Mouse (Mus musculus): ENCODE measurements around the gene Gabra3. TPM values are rescaled to one million over a fixed set of nuclear protein-coding genes. Genes with fewer than 3 reads are reported as not detected.

Gene Gabra3
- polyA plus RNA-seq, 1 experiment from 2014 or later, result 0.07 TPM

- ATAC-seq (no peak), DNase-seq (no peak)
- Histone ChIP-seq H3K9ac (replicated peaks) (no peak overlapping the region), H3K4me2 (ENCODE audit: low read depth, low read length) (no peak overlapping the region), H3K27ac (ENCODE audit: low read depth) (no peak overlapping the region), H3K9me3 (ENCODE audit: low read length) (no peaks in the 10 kb centered on the region), H3K36me3 (replicated peaks; ENCODE audit: insufficient read depth, low read length) (no peaks in the 10 kb centered on the region), H3K27me3 (ENCODE audit: insufficient read depth, low read length) (no peaks in the 10 kb centered on the region), H3K4me1 (ENCODE audit: insufficient read depth) (no peaks in the 10 kb centered on the region), H3K4me3 (ENCODE audit: low read depth, low read length) (no peak overlapping the region)
- TF ChIP-seq CTCF (IDR thresholded peaks at IDR 0.05; ENCODE audit: low read depth) (no peak), EP300 (IDR thresholded peaks at IDR 0.05; ENCODE audit: low read depth) (no peak)
- 78% methylated on average over 2 of the region's 2 CpGs for WGBS (ENCODE audit: insufficient replicate concordance)
These were observed 166.8 kb downstream of the Gabra3 start for GRCm38 (mm10) chrX:72489806-72490205.

- TF ChIP-seq CTCF (IDR thresholded peaks at IDR 0.05; ENCODE audit: low read depth) (no peak), EP300 (IDR thresholded peaks at IDR 0.05; ENCODE audit: low read depth) (no peak)
- Histone ChIP-seq H3K9ac (replicated peaks) (no peak within 1 kb of the TSS), H3K9me3 (ENCODE audit: low read length) (no peaks in the 10 kb centered on the region), H3K4me3 (ENCODE audit: low read depth, low read length) (no peak within 1 kb of the TSS), H3K4me2 (ENCODE audit: low read depth, low read length) (no peak within 1 kb of the TSS), H3K36me3 (replicated peaks; ENCODE audit: insufficient read depth, low read length) (no peaks in the 10 kb centered on the region), H3K4me1 (ENCODE audit: insufficient read depth) (no peaks in the 10 kb centered on the region), H3K27me3 (ENCODE audit: insufficient read depth, low read length) (no peaks in the 10 kb centered on the region), H3K27ac (ENCODE audit: low read depth) (no peak within 1 kb of the TSS)
- WGBS (ENCODE audit: insufficient replicate concordance), result 81% methylated on average over 6 of the region's 6 CpGs
- DNase-seq (no peak), ATAC-seq (no peak)
These were observed 269.9 kb downstream of the Gabra3 start, which contains the start of gene Magea10 for GRCm38 (mm10) chrX:72386758-72387157. Magea10 (minus strand) TSS chrX:72386858.

MicroRNA genes within 50 kb of the gene (microRNA counts, 519-probe panel; counts per million panel counts)
- microRNA mmu-miR-105, result not detected
- not detected for microRNA mmu-miR-767

Small RNA genes within 50 kb of the gene (microRNA-seq; reads per million reads assigned to microRNA genes)
- gene Mir105 (not detected), gene Mir767 (not detected)

Other genes with a start within 250 kb of the Gabra3 start
- gene Gabrq, start 168.3 kb upstream of the Gabra3 start, polyA plus RNA-seq (2015; fragmentation: Nextera tagmentation; extraction: Ambion mirVana), result not detected in 2 replicates

Measured in liver, postnatal 0 days (tissue).